Mouse (Mus musculus) heart, embryonic 14.5 days (tissue): Measurements from ENCODE around the gene Prc1. TPM values are rescaled to one million over a fixed set of nuclear protein-coding genes. Genes with fewer than 3 reads are reported as not detected.
A peak's percentile ranks its signal among the peaks of the same experiment; 100 is the strongest.

Experiments
- ATAC-seq: fragments of 200-750 bp; cut with Nextera tagmentation; 2 replicates; pipeline ENCODE4 v1.8.0; 2017; ENCODE audit warnings: low read depth, moderate TSS enrichment; ENCODE audit not compliant: insufficient number of reproducible peaks, insufficient read depth, low FRiP score
- H3K27ac ChIP-seq, 2 experiments: fragments of 200-500 bp in 1 of 2; fragments of 300-500 bp in 1 of 2; sonication (generic) in 1 of 2; replicated peaks in 1 of 2; 2 replicates each; pipeline ENCODE4 v1.5.1; 2012 to 2014; ENCODE audit warnings: low read depth in 2 of 2, low read length in 2 of 2, control low read depth in 1 of 2, mild to moderate bottlenecking in 1 of 2, mixed read lengths in 1 of 2; ENCODE audit not compliant: control insufficient read depth in 1 of 2, insufficient read depth in 1 of 2
- H3K27me3 ChIP-seq: fragments of 300-500 bp; sonication (generic); 2 replicates; pipeline ENCODE4 v1.6.1; 2014; ENCODE audit warnings: mild to moderate bottlenecking, low read length, control low read depth; ENCODE audit not compliant: control insufficient read depth, insufficient read depth
- H3K36me3 ChIP-seq: fragments of 300-500 bp; sonication (generic); 2 replicates; pipeline ENCODE4 v1.6.1; 2014; ENCODE audit warnings: mild to moderate bottlenecking, control low read depth, low read length, mixed read lengths; ENCODE audit not compliant: control insufficient read depth, insufficient read depth
- H3K4me1 ChIP-seq, 2 experiments: fragments of 200-500 bp in 1 of 2; fragments of 300-500 bp in 1 of 2; sonication (generic) in 1 of 2; 2 replicates each; pipeline ENCODE4 v1.6.1; 2012 to 2014; ENCODE audit warnings: low read length in 2 of 2, control low read depth in 1 of 2, mixed read lengths in 1 of 2; ENCODE audit not compliant: control insufficient read depth in 2 of 2, insufficient read depth in 2 of 2
- H3K4me2 ChIP-seq: fragments of 300-500 bp; sonication (generic); 2 replicates; pipeline ENCODE4 v1.6.1; 2014; ENCODE audit warnings: mild to moderate bottlenecking, low read length
- H3K4me3 ChIP-seq, 2 experiments: fragments of 200-500 bp in 1 of 2; fragments of 300-500 bp in 1 of 2; sonication (generic) in 1 of 2; 2 replicates each; pipeline ENCODE4 v1.5.1; 2012 to 2014; ENCODE audit warnings: low read length in 2 of 2, mild to moderate bottlenecking in 2 of 2, control low read depth in 1 of 2, low read depth in 1 of 2, moderate library complexity in 1 of 2; ENCODE audit not compliant: control insufficient read depth in 1 of 2, insufficient read depth in 1 of 2
- H3K9ac ChIP-seq: fragments of 300-500 bp; sonication (generic); 2 replicates; pipeline ENCODE4 v1.6.1; 2014; ENCODE audit warnings: mild to moderate bottlenecking, low read length
- H3K9me3 ChIP-seq: fragments of 300-500 bp; sonication (generic); 2 replicates; pipeline ENCODE4 v1.6.1; 2016; ENCODE audit warnings: low read length, control low read depth; ENCODE audit not compliant: control insufficient read depth
- WGBS: fragments of 180-500 bp; shearing (Covaris S2); extraction: QIAGEN DNeasy Blood & Tissue Kit; methylation state at CpG from one replicate; pipeline ENCODE4 v1.1.7; 2014; 5-methylcytosine and 5-hydroxymethylcytosine counted together
- polyA plus RNA-seq: library from polyadenylated mRNA; unstranded; fragments of >200 nt; fragmentation: Nextera tagmentation; extraction: Ambion mirVana; gene quantifications from 2 replicates; pipeline ENCODE4 v1.2.1, GENCODE M21; 2014

The Prc1 gene
- polyA plus RNA-seq, 1 experiment from 2014 or later: 148 TPM

GRCm38 (mm10) chr7:80287736-80288135 is 6.5 kb upstream of the Prc1 start:
- no peaks in the 10 kb centered on the region for H3K27me3 ChIP-seq
- ATAC-seq: no peak
- H3K4me3 ChIP-seq: no peak overlapping the region
- no peak overlapping the region for H3K9ac ChIP-seq
- no peak overlapping the region for H3K4me2 ChIP-seq
- no peak overlapping the region for H3K27ac ChIP-seq
- no peaks in the 10 kb centered on the region for H3K9me3 ChIP-seq
- WGBS: 77% methylated on average over 10 of the region's 10 CpGs
- H3K4me1 ChIP-seq: no peaks in the 10 kb centered on the region
- peaks cover 75% of the 10 kb centered on the region for H3K36me3 ChIP-seq

- Histone ChIP-seq H3K4me3 (peak overlapping the region; percentile 89 to 90), H3K9ac (peak overlapping the region; percentile 91), H3K4me1 (peaks cover 5 to 22% of the 10 kb centered on the region in 2 experiments), H3K9me3 (no peaks in the 10 kb centered on the region), H3K27ac (peak overlapping the region; percentile 74 to 88), H3K27me3 (no peaks in the 10 kb centered on the region), H3K4me2 (peak overlapping the region; percentile 77), H3K36me3 (peaks cover 27% of the 10 kb centered on the region)
- peak; percentile 51 for ATAC-seq
- 8% methylated on average over 37 of the region's 37 CpGs for WGBS
These were observed 756 bp downstream of the Prc1 start for GRCm38 (mm10) chr7:80294764-80295648.

- no peak overlapping the region for H3K27ac ChIP-seq
- H3K9ac ChIP-seq: no peak overlapping the region
- 94% methylated on average over 6 of the region's 6 CpGs for whole genome bisulfite sequencing
- peaks cover 31% of the 10 kb centered on the region for H3K36me3 ChIP-seq
- no peaks in the 10 kb centered on the region for H3K27me3 ChIP-seq
- H3K4me2 ChIP-seq: peak overlapping the region; percentile 77
- H3K4me3 ChIP-seq: no peak overlapping the region
- no peaks in the 10 kb centered on the region for H3K9me3 ChIP-seq
- peaks cover 5 to 22% of the 10 kb centered on the region in 2 experiments for H3K4me1 ChIP-seq
- ATAC-seq: no peak
These were observed 2.2 kb downstream of the Prc1 start for GRCm38 (mm10) chr7:80296462-80296861.

GRCm38 (mm10) chr7:80297041-80297440 is 2.8 kb downstream of the Prc1 start:
- ATAC-seq: no peak
- Histone ChIP-seq H3K27ac (no peak overlapping the region), H3K36me3 (peaks cover 35% of the 10 kb centered on the region), H3K4me2 (no peak overlapping the region; the same call in 1 of the 2 replicates), H3K9ac (no peak overlapping the region), H3K9me3 (no peaks in the 10 kb centered on the region), H3K4me3 (no peak overlapping the region), H3K4me1 (peaks cover 5 to 22% of the 10 kb centered on the region in 2 experiments), H3K27me3 (no peaks in the 10 kb centered on the region)
- 59% methylated on average over 3 of the region's 3 CpGs for WGBS

- Histone ChIP-seq H3K27me3 (no peaks in the 10 kb centered on the region), H3K4me3 (no peak overlapping the region), H3K9ac (no peak overlapping the region), H3K27ac (no peak overlapping the region), H3K36me3 (peaks cover 50% of the 10 kb centered on the region), H3K4me2 (no peak overlapping the region), H3K9me3 (no peaks in the 10 kb centered on the region), H3K4me1 (peaks cover 5 to 22% of the 10 kb centered on the region in 2 experiments)
- ATAC-seq: no peak
- WGBS: 97% methylated on average over 4 of the region's 4 CpGs
These were observed 4.5 kb downstream of the Prc1 start for GRCm38 (mm10) chr7:80298754-80299153.

GRCm38 (mm10) chr7:80299568-80299967 is 5.3 kb downstream of the Prc1 start:
- Histone ChIP-seq H3K27me3 (no peaks in the 10 kb centered on the region), H3K4me3 (no peak overlapping the region), H3K27ac (no peak overlapping the region), H3K9ac (no peak overlapping the region), H3K36me3 (peaks cover 59% of the 10 kb centered on the region), H3K4me2 (no peak overlapping the region), H3K9me3 (no peaks in the 10 kb centered on the region), H3K4me1 (peaks cover 5 to 22% of the 10 kb centered on the region in 2 experiments)
- 92% methylated on average over 3 of the region's 3 CpGs for WGBS
- ATAC-seq: no peak

- no peaks in the 10 kb centered on the region for H3K27me3 ChIP-seq
- no peaks in the 10 kb centered on the region for H3K9me3 ChIP-seq
- H3K4me1 ChIP-seq: peaks cover 3 to 8% of the 10 kb centered on the region in 2 experiments; a peak in 3 of 4 replicates
- H3K4me3 ChIP-seq: no peak overlapping the region
- H3K4me2 ChIP-seq: no peak overlapping the region
- no peak overlapping the region for H3K27ac ChIP-seq
- no peak for ATAC-seq
- 85% methylated on average over 2 of the region's 2 CpGs for WGBS
- H3K9ac ChIP-seq: no peak overlapping the region
- peaks cover 78% of the 10 kb centered on the region for H3K36me3 ChIP-seq
These were observed 7.3 kb downstream of the Prc1 start for GRCm38 (mm10) chr7:80301522-80301921.
